Mouse (Mus musculus): Measurements from ENCODE around the gene Nr2c1.
A peak's percentile ranks its signal among the peaks of the same experiment; 100 is the strongest.

Gene Nr2c1

DNA sequence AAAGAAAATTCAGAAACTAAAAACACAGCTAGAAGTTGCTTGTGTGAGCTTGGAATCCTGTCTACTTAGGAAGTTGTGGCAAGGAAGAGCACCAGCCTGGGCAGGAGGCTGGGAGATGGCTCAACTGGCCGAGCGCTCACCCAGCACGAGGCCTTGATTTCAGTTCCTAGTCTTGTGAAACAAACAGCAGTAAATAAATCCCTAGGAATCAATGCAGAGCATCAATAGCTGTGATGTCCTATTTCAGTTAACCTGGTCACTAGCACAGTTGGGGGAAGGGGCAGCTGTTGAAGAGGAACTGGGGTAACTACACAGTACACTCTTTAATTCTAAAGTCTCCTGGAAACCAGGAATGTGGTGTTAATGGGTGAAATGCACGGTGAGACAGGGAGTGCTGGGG lies 57.1 kb downstream of the Nr2c1 start:
- DNase-seq (ENCODE audit: low spot score in 2 of 2), result no peak

- no peak for DNase-seq (ENCODE audit: low spot score in 2 of 2)
Measured at GRCm38 (mm10) chr10:94210718-94211618, 63.1 kb downstream of the Nr2c1 start.

DNA sequence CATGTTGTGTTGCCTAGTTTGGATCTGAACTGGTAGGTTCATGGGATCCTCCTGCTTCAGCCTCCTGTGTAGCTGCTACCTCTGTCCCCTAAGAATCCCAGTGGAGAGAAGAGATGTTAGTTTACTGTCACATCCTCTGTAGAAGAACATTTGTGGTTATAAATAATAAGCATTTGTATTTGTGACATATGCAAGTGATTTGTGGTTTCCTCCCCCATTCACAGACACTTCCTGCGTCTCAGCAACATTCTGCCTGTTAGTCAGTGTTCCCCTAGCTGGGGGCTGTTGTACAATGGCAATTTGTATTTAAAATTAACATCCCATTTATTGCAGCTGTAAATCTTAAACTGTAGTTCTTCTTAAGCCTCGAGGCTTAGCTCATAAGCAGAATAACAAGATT lies 63.9 kb downstream of the Nr2c1 start:
- no peak for DNase-seq (ENCODE audit: low spot score in 2 of 2)

GRCm38 (mm10) chr10:94225026-94225750 lies 77.4 kb downstream of the Nr2c1 start:
- DNase-seq (ENCODE audit: low spot score in 2 of 2), result no peak

DNA sequence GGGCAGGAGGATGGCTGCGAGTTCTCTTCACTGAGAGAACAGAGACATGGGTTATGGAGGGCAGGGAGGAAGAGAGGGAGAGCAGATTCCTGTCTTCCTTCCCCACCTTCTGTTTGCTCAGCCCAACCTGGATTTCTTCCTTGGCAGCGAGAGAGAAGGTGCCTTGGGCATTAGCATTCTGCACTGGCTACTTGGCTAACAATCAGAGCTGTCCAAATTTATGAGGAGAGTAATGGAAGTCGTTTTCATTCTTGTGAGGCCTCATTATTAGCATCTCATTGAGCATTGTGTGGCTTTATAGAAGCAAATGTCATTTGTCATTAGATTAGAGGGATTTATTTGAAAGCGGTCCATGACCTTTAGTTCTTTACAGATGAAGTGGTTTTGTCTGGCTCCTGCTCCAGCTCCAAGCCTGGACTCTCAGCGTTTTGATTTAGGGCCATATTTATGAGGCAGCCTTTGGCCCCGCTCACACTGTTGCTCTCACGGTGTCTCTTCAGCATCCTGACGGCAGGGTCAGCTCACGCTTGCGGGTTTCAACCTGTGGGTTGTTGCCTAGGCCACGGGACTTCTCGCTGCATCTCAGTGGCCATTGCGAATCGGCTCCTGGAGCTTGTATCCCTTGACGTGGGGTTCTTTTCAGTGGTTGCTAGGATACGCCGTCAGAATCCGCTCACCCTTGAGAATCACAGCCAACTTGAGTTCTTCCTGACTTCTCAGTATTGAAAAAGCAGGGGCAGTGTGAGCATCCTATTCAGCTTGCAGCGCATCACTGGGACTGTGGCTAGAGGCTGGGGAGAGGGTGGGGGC lies 82.6 kb downstream of the Nr2c1 start:
- DNase-seq (ENCODE audit: low spot score in 2 of 2), result peak in 1 of 2 experiments; percentile 46

DNA sequence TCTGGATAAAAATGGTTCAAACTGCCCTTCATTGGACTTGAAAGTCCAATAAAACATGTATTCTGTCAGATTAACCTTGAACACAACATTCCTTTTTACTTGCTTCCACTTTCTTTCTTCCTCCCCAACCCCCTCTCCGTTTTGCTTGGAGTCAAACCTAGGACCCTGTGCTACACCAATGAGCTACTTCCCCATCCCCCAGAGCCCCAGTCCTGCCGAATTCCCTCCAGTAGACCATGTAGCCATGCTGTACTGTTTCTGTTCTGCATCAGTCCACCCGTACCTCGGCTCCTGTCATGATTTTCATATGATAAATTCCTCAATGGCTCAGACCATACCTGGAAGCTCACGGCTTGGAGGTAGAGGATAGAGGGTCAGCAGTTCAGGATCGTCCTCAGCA lies 83.2 kb downstream of the Nr2c1 start:
- no peak for DNase-seq (ENCODE audit: low spot score in 2 of 2)

GRCm38 (mm10) chr10:94235200-94235599 lies 87.4 kb downstream of the Nr2c1 start:
- DNase-seq (ENCODE audit: low spot score in 2 of 2), result no peak

DNA sequence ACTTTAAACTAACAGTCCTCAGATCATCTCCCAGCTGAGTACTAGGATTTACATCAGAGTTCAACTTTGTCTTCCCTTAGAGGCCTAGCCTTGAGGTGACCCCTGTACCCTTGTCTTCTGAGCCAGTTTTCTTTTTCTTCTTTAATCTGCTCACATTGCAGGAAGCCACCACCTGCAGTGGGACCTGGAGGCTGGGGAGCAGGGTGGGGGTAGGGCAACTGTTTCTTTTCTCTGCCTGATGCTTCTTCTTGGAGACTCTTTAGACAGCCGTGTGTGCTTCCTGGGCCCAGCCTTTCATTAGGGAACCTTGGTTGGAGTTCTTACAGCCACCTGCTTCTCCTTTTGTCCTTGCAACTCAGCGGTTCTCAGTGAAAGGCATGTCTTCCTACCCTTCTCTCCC lies 93.5 kb downstream of the Nr2c1 start:
- DNase-seq (ENCODE audit: low spot score in 2 of 2), result no peak
